Mouse (Mus musculus) gastrocnemius, postnatal 10 days (tissue): ENCODE results near the gene Atp6v0c. TPM values are rescaled to one million over a fixed set of nuclear protein-coding genes. Genes with fewer than 3 reads are reported as not detected.

ENCODE experiments used
- DNase-seq: peaks from one replicate; pipeline ENCODE4 v3.0.0; 2021; ENCODE audit warnings: mixed read lengths
- long read RNA-seq, 2 experiments: library from polyadenylated mRNA; stranded (forward); transcript quantifications; one replicate each; pipeline ENCODE4 v2.0.0; 2021
- total RNA-seq, 2 experiments: library from RNA; stranded (reverse); gene quantifications; 2 replicates each; pipeline ENCODE4 v1.2.3; 2021

Gene Atp6v0c
- 100 to 1,000 TPM; 180 to 191 TPM for total RNA-seq
- long read RNA-seq, experiment 1, transcript Atp6v0c-201 (3 exons, 1,183 nt): major isoform, 169 of 174 reads
- long read RNA-seq, experiment 1, partial matches to known transcripts: 0 of 174 reads
- long read RNA-seq, experiment 1, other reads (novel, unspliced or antisense): 4 of 174 reads
- long read RNA-seq, experiment 2, transcript Atp6v0c-201 (3 exons, 1,183 nt): major isoform, 196 of 206 reads
- long read RNA-seq, experiment 2, partial matches to known transcripts: 2 of 206 reads
- long read RNA-seq, experiment 2, other reads (novel, unspliced or antisense): 4 of 206 reads

DNA sequence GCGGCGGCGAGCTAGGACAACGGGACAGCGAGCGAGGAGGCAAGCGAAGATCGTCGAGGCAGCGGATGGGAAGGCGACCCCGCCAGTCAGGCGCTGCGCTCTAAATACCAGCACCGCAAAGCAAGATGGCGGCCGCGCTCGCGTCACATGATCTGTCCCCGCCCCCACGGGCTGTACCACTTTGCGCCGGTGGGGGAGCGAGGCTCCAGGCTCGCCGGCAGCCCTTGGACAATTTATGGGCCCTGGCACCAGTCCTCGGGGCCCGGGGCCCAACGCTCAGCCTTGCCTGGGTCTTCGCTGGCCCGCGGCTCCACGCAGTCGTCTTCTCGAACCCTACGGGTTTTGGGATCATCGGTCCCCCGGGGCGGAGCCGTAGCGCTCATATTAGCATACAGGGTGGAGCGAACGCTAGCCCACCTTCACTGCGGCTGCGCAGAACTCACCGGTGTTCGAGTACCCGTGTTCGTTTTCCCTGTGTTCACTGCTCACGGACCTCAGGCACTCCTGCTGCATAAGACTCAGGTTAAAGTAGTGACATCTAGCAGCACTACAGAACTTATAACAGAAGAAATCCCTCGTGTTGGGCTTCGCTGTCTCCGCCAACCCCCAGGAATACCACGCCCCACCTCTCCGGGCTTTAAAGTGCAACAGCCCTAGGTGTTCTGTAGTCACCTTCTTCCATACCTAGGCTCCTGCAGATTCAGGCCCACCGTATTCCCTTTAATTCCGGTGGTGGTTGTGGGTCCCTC is at the start of gene Atp6v0c:
Gene Atp6v0c (minus strand): TSS at position 386 of the 749 bp plus-strand sequence.
- peak; percentile 95 for DNase-seq

DNA sequence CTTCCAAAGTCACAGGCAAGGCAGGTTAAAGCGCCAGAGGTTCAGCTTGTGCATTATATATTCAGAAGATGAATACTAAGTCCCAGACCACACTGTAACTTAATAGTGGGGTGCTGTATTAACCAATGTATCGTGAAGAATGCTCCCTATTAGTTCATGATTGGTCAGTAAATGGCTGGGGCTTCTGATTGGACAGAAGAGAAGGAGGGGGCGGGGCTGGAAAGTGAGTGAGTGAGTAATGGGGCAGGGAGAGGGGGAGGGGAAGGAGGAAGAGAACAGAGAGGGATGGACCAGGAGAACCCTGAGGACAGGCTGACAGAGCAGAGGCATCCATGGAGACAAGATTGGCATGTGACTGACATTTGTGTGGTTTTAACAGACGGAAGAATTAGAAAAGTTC is 47.3 kb upstream of the Atp6v0c start:
- DNase-seq: no peak

DNA sequence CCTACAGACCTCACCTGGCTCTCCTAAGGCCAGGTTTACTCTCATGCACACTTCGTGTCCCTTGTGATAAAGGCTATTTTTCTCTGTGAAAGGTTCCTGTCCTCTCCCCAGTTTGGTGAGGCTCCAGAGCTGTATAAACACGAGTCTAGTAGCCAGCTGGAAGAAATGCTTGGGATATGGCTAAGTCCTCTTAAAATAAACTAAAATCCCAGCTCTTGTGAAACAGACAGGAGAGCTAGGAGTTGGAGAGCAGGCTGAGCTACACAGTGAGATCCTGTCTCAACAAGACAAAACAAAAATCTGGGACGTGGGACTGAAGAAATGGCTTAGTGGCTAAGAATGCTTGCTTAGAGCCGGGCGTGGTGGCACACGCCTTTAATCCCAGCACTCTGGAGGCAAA is 43.7 kb upstream of the Atp6v0c start:
- no peak for DNase-seq

DNA sequence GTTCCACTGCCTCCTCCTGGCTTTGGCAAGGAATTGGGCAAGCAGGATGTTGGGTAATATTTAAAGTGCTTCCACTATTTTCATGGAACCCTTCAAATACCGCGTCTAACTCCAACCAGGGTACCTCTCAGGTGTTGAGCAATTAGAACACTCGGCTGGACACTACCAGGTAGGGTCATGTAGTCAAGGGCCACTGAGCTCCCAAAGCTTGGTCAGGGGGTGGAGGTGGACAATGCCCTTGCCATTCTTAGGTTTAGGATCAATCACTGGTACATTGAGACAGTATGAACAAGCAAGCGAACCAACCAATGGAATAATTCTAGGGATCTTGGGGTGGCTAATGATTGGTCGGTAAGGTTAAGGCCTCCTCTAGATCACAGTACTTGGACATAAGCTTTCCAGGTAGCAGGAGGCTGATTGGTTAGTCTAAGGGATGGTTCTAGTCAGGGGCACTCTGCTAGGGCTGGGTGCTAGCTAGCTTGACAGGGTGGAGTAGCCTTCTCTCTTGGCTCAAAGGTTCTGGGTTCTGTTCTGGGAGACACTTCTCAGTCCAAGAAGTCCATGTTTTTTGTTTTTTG is 43.0 kb upstream of the Atp6v0c start:
- DNase-seq: no peak

DNA sequence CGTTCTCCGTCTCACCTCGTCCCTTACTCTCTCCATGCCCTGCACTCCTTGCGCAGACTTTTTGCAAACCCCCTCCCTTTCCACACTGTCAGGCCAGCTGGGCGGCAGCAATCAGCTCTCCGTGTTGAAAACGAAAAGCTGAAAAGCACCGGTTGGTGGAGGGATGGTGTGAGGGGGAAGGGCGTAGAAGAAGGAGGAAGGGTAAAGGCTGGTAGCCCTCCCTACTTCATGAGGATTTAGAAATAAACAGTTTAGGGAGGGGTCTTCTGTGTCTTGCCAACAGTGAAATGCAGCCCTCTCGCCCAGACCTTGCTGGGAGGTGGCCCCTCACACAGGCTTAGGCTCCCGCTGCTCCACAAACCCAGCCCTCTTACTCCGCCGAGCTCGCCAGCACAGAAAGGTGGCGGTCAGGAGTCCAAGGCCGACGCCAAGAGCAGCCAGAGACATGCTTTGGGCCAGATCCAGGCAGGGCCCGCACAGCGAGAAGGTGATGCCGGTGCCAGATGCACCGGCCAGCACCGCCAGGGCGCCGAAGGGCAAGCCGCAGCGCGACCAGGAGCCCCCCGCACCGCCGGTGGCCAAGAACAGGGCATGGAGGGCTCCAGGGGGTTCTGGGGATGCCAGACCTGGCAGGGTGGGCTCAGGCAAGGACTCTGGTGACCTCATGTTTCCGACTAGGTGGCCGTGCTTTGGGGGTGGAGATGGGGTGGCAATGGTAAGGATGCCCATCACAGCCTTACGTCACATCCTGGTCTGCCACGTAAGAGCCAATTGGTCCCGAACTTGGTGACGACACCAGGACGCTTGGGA is 42.3 kb upstream of the Atp6v0c start:
- DNase-seq: peak; percentile 42

DNA sequence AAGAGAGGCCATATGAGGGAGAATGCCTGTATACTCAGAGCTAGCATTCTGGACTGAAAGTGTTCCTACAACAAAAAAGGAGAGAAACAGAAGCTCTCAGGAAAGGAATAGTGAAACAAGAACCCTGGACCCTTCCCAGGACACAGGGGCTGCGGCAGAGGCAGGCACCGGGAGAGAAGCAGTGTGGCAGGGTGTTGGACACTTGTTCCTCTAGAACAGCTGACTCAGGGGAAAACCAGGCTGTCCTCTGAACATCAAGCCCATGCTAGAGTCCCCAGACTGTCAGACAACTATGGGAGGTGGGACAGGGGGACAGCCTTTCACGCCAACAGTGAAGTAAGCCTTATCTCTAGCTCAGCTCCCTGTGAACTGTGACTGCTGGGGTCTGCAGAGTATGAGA is 41.1 kb upstream of the Atp6v0c start:
- DNase-seq: no peak

DNA sequence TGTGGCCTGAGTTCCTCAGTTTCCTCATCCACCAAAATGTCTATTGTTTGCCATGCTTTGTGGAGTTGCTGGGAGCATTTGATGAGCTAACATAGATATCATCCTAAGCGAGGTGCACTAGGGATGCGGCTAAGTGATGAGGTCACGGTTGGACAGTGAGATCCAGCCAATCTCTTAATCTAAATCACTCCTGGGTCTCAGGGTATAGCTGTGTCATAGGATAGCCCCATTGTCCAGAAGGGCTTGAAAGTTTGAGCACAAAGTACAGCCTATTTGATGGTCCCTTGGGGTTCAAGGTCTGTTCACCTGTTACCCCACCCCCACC is 40.4 kb upstream of the Atp6v0c start:
- no peak for DNase-seq

DNA sequence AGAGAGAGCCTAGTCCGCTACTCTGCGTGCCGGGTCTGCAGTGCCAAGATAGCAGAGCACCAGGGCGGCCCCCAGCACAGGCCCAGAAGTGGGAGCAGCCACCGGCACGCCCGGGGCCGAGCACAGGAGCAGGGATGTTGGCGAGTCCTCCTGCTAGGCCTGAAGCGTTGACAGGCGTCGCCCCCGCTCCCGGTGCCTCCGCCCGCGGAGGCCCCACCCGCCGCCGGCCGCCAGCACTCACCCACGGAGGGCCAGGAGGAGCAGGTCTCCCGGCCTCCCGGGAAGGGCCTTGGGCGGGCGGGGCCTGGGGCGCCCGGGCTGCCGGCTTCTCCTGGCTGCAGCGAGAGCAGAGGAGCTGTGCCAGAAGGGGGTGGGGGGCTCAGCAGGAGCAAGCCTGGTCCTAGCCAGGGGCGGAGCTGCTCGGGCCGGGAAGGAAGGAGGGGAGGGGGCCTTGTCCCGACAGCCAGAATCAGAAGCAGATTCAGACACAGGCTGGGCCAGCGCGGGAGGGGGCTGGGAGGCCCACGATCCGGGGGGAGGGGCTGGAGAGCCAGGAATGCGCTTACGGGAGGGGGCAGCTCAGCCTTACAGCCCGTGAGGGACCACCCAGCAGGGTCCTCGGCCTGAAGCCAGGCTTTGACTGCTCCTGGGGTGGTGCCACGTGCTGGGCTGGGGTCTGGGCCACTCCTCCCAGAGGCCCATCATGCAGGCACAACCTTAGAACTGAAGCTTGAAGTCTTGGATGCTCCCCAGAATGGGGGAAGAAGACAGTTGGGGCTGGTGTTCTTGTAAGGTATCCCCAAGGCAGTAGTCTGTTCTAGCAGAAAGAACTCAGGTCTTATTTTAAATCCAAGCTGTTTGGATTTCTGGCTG is 39.8 kb upstream of the Atp6v0c start, which contains the start of gene Ntn3:
Gene Ntn3 (minus strand): TSS at position 489 of the 873 bp plus-strand sequence.
- DNase-seq: peak; percentile 51

DNA sequence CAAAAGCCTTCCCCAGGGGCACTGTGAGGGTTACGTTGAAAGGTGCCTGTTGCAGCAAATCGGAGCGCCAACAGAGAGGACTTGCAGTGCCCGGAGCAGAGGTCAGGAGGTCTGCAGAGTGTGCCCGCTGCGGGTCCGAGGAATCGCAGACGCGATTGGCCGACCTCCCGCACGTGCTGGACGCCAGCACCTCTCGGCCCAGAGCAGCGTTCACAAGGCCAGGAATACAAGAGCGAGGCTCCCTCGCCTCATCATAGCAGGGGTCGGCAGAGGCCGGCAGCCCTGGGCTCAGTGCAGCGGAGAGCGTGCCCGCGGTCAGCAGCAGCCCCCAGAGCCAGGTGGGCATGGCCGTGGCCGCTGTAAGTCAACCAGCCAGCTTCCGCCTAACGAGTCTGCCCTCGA is 39.1 kb upstream of the Atp6v0c start:
- peak; percentile 58 for DNase-seq

DNA sequence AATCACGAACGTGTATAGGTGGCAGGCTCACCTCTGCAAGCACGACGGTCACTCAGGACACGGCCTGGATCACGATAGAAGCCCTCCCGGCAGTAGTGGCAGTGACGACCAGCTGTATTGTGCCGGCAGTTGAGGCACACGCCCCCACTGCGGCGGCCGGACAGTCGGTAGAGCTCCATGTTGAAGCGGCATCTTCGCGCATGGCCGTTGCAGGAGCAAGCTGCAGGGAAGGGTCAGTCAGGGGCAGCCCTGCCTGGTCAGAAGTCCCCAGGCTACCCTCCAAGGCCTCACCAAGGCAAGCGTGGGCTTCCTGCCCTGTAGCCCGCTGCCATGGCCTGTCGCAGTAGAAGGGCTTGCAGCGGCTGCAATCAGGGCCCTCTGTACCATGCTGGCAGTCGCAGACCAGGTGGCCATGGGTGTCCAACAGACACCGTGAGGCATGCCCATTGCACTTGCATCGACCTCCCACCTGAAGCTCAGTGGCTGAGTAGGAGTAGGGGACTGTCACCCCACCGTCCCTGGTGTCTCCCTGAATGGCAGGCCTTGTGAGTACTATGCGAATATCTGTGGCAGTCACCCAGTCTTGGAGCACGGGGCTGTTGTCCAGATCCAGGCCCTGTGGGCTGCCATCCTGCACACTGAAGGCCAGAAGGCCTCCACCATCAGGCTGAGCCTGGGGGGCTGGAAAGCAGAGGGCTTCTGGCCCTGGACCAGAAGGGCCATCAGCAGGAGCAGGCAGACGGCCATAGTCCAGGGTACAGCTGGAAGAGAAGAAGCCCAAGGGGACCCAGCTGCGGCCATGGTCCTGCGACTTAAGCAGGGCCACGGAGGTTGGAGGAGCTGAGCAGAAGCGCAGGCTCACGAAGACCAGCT is 38.5 kb upstream of the Atp6v0c start:
- DNase-seq: no peak

DNA sequence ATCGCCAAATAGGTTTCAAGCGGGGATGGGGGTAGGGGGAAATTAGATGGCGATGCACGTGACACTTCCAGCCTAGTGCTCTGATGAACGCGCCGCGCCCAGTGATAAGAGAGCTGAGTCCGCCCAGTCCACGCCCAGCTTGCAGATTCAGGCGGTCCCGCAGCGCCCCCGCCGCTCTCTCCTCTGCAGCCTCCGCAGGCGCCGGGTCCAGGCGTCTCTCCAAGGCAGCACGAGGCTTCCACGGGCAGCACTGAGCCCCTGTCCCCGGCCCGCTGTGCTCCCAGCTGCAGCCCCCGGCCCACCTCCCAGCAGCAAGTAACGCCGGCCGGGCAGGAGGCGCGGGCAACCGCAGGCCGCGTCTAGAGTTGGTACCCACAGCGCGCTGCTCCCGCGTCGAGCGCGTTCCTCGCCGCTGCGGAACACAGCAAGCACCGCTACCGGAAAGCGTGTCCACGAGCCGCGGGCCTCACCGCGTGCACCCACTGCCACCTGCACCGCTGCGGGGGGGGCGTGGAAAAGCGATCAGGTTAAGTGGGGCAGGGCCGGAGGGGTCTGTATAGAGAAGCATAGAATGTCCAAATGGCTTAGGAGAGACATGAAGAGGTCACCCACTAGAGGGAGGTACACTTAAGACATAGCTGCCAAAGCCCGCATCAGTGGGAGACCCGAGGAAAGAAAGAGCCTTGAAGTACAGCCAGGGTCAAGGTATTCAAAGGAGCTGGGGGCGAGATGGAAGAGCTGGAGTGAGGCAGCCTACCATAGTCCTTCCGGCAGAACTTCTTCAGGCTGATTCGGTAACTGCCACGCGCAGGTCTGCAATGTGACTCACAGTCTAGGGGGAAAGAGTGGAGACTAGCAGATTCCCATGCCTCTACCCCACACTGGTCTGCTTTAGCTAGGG is 37.2 kb upstream of the Atp6v0c start:
- peak; percentile 53 for DNase-seq

DNA sequence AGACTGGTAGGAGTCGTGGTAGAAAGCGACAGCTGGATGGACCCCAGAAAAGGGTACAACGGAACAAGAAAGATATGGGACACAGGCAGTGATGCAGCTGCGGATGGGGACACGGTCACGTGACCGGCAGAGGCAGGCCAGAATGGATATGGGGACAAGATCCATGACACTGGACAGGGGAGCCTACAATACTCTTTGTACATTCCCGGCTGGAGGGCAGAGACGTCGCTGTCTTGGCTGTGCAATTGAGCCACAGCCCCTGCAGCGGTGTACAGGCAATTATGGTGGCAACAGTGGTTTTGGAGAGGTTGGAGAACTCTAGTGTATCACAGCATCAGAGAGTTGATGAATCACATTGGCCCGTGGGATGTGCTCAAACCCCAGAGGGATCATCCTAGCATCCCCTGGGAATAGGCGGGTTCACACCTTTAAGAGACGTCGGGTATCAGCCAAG is 36.4 kb upstream of the Atp6v0c start:
- DNase-seq: peak; percentile 50

DNA sequence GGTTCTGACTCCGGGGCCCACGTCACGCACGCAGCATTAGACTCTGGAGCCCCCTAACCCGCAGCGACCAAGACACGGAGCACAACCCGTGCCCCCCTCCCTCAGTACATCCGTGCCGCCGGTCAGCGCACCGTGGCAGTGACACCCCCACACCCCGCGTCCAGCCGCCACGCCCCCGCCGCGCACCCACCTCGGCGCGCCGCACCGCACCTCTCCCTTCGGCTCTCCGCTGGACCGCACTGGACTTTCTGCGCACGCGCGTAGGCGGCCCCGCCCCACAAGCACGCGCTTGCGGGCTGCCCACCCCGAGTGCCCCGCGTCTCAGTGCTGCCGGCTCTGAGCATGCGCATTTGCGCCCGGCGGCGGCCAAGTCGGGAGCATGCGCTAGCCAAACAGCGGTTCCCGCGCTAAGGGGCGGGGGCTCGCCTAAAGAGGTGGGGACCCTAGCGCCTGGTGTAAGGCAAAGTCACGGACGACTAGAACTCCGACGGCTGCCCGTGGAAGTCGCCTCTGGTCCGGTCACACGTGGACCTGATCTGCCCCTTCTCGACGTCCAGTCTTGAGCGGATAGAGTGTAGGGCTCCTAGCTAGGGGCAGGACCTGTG is 35.9 kb upstream of the Atp6v0c start, which contains the start of gene Tbc1d24:
Gene Tbc1d24 (minus strand): TSS at position 279 of the 605 bp plus-strand sequence.
- peak; percentile 92 for DNase-seq

DNA sequence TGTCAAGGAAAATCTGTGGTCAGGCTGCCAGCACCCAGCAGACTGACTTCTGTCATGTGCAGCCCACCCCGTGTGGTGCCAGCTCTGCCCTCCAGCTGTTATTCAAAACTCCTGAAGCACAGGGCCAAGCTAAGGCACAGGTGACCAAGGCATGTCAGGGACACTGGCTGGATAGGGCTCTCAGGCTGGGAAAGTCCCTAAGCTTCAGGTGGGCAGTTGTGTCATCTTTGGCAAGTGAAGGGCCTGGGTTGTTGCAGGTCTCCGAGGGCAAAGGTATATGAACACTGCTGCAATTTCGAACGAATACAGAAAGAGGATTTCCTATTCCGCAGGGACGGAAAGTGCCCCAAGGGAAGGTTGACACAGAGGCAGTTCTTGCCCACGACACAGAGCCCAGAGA is 35.3 kb upstream of the Atp6v0c start:
- DNase-seq: no peak

DNA sequence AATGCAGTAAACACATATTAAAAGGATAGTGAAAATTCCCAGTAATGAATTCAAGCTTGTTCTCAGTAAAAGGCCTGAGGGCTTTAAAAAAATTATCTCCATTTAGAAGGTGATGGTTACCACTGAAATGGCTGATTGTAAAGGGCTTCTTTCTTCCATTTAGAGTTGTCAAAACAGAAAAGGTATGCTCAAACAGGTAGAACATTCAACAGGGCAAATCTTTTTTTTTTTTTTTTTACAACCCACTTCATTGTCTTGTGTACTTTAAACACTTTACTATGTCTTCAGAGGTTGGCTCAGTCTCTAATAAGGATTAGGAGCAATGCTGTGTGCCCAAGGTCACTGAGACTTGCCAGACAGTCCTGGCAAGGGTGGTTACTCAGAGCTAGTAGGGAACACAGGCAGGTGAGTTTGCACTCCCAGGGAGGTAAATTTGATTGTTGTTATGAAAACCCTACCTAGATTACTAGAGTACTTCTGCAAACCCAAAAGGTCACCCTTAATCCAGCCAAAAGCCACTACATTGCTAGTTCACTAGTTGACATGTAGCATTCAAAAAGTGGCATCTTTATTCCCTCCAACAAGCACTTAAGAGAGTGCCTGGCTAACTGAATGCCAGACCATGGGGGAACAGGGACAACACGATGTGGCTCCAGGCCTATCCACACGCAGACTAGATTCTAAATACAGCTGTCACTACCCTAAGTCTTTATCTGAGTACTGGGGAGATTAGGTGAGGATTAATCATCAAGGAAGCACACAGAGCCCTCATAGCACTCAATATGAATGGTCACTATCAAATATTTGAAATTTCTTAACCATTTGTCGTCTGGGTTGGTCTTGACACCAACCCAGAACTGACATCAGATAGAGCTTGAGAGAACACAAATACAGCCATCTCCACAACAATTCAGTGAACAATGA is 34.4 kb upstream of the Atp6v0c start:
- no peak for DNase-seq

DNA sequence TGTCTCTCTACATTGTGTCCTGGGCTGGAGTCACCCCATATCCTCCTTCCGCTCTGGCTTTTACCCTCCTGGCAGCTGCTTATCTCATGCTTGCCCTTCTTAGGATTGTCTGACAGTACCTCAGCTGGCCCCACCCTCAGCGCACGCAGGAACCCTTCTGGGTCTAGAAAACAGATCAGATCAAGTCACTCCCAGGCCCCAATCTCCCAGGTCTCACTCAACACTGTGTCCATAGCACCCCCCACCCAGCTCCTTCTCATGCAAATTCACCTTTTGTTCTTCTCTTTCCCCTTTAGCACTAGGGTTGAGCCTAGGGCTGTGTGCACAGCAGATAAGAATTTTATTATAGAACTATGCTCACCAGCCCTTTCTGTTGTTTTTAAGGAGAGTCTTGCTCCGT is 33.6 kb upstream of the Atp6v0c start:
- no peak for DNase-seq

DNA sequence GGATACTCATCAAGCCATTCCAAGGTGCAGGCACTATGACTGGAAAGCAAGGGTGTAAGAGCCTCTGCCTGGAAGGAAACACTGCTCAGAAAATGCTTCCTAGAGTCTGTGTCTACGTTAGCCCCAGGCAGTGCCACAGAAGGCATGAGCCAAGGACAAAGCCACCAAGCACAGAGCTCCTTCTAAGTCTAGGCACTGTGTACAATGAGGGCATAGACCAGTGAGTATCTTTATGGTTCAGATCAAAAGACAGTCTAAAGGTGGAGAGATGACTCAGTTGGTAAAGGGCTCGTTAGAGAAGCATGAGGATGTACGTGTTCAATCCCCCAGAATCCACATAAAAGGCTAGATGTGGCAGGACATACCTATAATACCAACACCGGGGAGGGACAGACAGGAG is 31.6 kb upstream of the Atp6v0c start:
- no peak for DNase-seq

DNA sequence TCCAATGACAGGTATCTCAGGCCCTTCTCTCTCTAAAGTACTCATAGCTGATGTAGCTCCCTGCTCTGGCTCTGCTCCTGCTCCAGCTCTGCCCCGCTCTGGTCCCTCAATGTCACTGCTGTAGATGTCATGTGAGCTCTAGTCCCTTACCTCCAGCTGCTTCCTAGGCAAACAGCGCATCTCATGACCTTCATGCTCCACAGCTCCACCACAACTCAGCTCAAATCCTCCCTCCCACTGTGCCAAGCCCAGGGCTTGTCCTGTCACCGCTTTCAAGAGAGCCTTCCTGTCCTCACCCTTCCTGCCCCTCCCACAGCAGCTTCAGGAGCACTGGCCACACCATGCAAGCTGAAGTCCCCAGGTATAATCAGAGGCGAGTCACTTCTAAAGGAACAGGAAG is 30.2 kb upstream of the Atp6v0c start:
- no peak for DNase-seq
